Mouse (Mus musculus): ENCODE measurements around the gene Chrm1.

Chrm1 gene

GRCm38 (mm10) chr19:8663360-8663839 lies at the start of gene Chrm1:
Gene Chrm1, plus strand, starts transcription at chr19:8663789.
- in situ Hi-C loops (cut with MboI; ENCODE audit: low pct_unique_long_range_greater_than_20kb in 1 of 2, low sequenced_read_pairs in 2 of 2, unreplicated experiment in 1 of 2), result no loop called here

- in situ Hi-C loops (cut with MboI; ENCODE audit: low pct_unique_long_range_greater_than_20kb in 1 of 2, low sequenced_read_pairs in 2 of 2, unreplicated experiment in 1 of 2), result no loop called here
Measured at GRCm38 (mm10) chr19:8614343-8614742, 49.2 kb upstream of the Chrm1 start.

GRCm38 (mm10) chr19:8616314-8616713 lies 47.3 kb upstream of the Chrm1 start:
- in situ Hi-C loops (cut with MboI; ENCODE audit: low pct_unique_long_range_greater_than_20kb in 1 of 2, low sequenced_read_pairs in 2 of 2, unreplicated experiment in 1 of 2), result no loop called here

- in situ Hi-C loops (cut with MboI; ENCODE audit: low pct_unique_long_range_greater_than_20kb in 1 of 2, low sequenced_read_pairs in 2 of 2, unreplicated experiment in 1 of 2), result no loop called here
Measured at GRCm38 (mm10) chr19:8617904-8618303, 45.7 kb upstream of the Chrm1 start, which contains the start of gene Slc22a6. Gene Slc22a6, plus strand, starts transcription at chr19:8618039.

GRCm38 (mm10) chr19:8621098-8621497 lies 42.5 kb upstream of the Chrm1 start:
- in situ Hi-C loops (cut with MboI; ENCODE audit: low pct_unique_long_range_greater_than_20kb in 1 of 2, low sequenced_read_pairs in 2 of 2, unreplicated experiment in 1 of 2), result no loop called here

- in situ Hi-C loops (cut with MboI; ENCODE audit: low pct_unique_long_range_greater_than_20kb in 1 of 2, low sequenced_read_pairs in 2 of 2, unreplicated experiment in 1 of 2), result no loop called here
Measured at GRCm38 (mm10) chr19:8630249-8630648, 33.3 kb upstream of the Chrm1 start.

GRCm38 (mm10) chr19:8630826-8631225 lies 32.8 kb upstream of the Chrm1 start:
- in situ Hi-C loops (cut with MboI; ENCODE audit: low pct_unique_long_range_greater_than_20kb in 1 of 2, low sequenced_read_pairs in 2 of 2, unreplicated experiment in 1 of 2), result no loop called here

GRCm38 (mm10) chr19:8632029-8632428 lies 31.6 kb upstream of the Chrm1 start:
- in situ Hi-C loops (cut with MboI; ENCODE audit: low pct_unique_long_range_greater_than_20kb in 1 of 2, low sequenced_read_pairs in 2 of 2, unreplicated experiment in 1 of 2), result no loop called here

GRCm38 (mm10) chr19:8642086-8642485 lies 21.5 kb upstream of the Chrm1 start:
- in situ Hi-C loops (cut with MboI; ENCODE audit: low pct_unique_long_range_greater_than_20kb in 1 of 2, low sequenced_read_pairs in 2 of 2, unreplicated experiment in 1 of 2), result no loop called here

- in situ Hi-C loops (cut with MboI; ENCODE audit: low pct_unique_long_range_greater_than_20kb in 1 of 2, low sequenced_read_pairs in 2 of 2, unreplicated experiment in 1 of 2), result no loop called here
Measured at GRCm38 (mm10) chr19:8646393-8646792, 17.2 kb upstream of the Chrm1 start.

GRCm38 (mm10) chr19:8655833-8656232 lies 7.8 kb upstream of the Chrm1 start:
- in situ Hi-C loops (cut with MboI; ENCODE audit: low pct_unique_long_range_greater_than_20kb in 1 of 2, low sequenced_read_pairs in 2 of 2, unreplicated experiment in 1 of 2), result no loop called here

- in situ Hi-C loops (cut with MboI; ENCODE audit: low pct_unique_long_range_greater_than_20kb in 1 of 2, low sequenced_read_pairs in 2 of 2, unreplicated experiment in 1 of 2), result no loop called here
Measured at GRCm38 (mm10) chr19:8656341-8656740, 7.2 kb upstream of the Chrm1 start.

GRCm38 (mm10) chr19:8661821-8662307 lies 1.7 kb upstream of the Chrm1 start:
- in situ Hi-C loops (cut with MboI; ENCODE audit: low pct_unique_long_range_greater_than_20kb in 1 of 2, low sequenced_read_pairs in 2 of 2, unreplicated experiment in 1 of 2), result no loop called here

GRCm38 (mm10) chr19:8662337-8662736 lies 1.3 kb upstream of the Chrm1 start:
- in situ Hi-C loops (cut with MboI; ENCODE audit: low pct_unique_long_range_greater_than_20kb in 1 of 2, low sequenced_read_pairs in 2 of 2, unreplicated experiment in 1 of 2), result no loop called here

GRCm38 (mm10) chr19:8663911-8664421 lies 377 bp downstream of the Chrm1 start:
- in situ Hi-C loops (cut with MboI; ENCODE audit: low pct_unique_long_range_greater_than_20kb in 1 of 2, low sequenced_read_pairs in 2 of 2, unreplicated experiment in 1 of 2), result no loop called here

GRCm38 (mm10) chr19:8664859-8665258 lies 1.3 kb downstream of the Chrm1 start:
- in situ Hi-C loops (cut with MboI; ENCODE audit: low pct_unique_long_range_greater_than_20kb in 1 of 2, low sequenced_read_pairs in 2 of 2, unreplicated experiment in 1 of 2), result no loop called here

GRCm38 (mm10) chr19:8665746-8666145 lies 2.2 kb downstream of the Chrm1 start:
- in situ Hi-C loops (cut with MboI; ENCODE audit: low pct_unique_long_range_greater_than_20kb in 1 of 2, low sequenced_read_pairs in 2 of 2, unreplicated experiment in 1 of 2), result no loop called here

GRCm38 (mm10) chr19:8672859-8673258 lies 9.3 kb downstream of the Chrm1 start:
- in situ Hi-C loops (cut with MboI; ENCODE audit: low pct_unique_long_range_greater_than_20kb in 1 of 2, low sequenced_read_pairs in 2 of 2, unreplicated experiment in 1 of 2), result no loop called here

- in situ Hi-C loops (cut with MboI; ENCODE audit: low pct_unique_long_range_greater_than_20kb in 1 of 2, low sequenced_read_pairs in 2 of 2, unreplicated experiment in 1 of 2), result no loop called here
Measured at GRCm38 (mm10) chr19:8673336-8674063, 9.9 kb downstream of the Chrm1 start.

Data from mouse embryonic stem cell (cell line).